Comparison of ENCODE assay signal across 9 mouse cellular contexts in genomic region chr9:50603998-50604324, GRCm38 (mm10). TPM values are rescaled to one million over a fixed set of nuclear protein-coding genes. Genes with fewer than 3 reads are reported as not detected.
DNase-seq lines count a peak whose midpoint lies in the region; ATAC-seq lines count a peak whose summit lies in the region.
"Had no signal": no experiment of that assay in that cellular context is flagged by ENCODE, and none has a peak within 500 bp of the region (broad histone marks: within the 10 kb centered on the region; RNA-seq: fewer than 3 reads in every experiment).

No protein-coding gene starts in this region.

- no peaks in the 10 kb centered on the region for H3K9me3 ChIP-seq in kidney, embryonic 16.5 days (ENCODE audit: low read length)
- H3K9me3 ChIP-seq in hindbrain, embryonic 15.5 days = no peaks in the 10 kb centered on the region
- H3K9me3 ChIP-seq in midbrain, embryonic 14.5 days (ENCODE audit: control insufficient read depth, low read length) = no peaks in the 10 kb centered on the region

- peaks cover 34% of the 10 kb centered on the region; the same call in 1 of the 2 replicates for H3K36me3 ChIP-seq in kidney, embryonic 16.5 days (ENCODE audit: insufficient read depth, low read length)
- H3K36me3 ChIP-seq in hindbrain, embryonic 15.5 days = peaks cover 42% of the 10 kb centered on the region
- H3K36me3 ChIP-seq in midbrain, embryonic 14.5 days (ENCODE audit: control insufficient read depth, insufficient read depth, low read length) = peaks cover 48% of the 10 kb centered on the region

- H3K4me1 ChIP-seq in kidney, embryonic 16.5 days (ENCODE audit: insufficient read depth, low read length) = peaks cover 19% of the 10 kb centered on the region
- no peaks in the 10 kb centered on the region for H3K4me1 ChIP-seq in brown adipose tissue, adult 24 weeks (ENCODE audit: control insufficient read depth, insufficient read depth, insufficient read length, low read length)
- H3K4me1 ChIP-seq in hindbrain, embryonic 15.5 days (replicated peaks) = peaks cover 36% of the 10 kb centered on the region
- peaks cover 23% of the 10 kb centered on the region for H3K4me1 ChIP-seq in midbrain, embryonic 14.5 days (ENCODE audit: control insufficient read depth, insufficient read depth, low read length)

- peak overlapping the region; percentile 93 for H3K9ac ChIP-seq in kidney, embryonic 16.5 days (replicated peaks; ENCODE audit: low read length)
- H3K9ac ChIP-seq in hindbrain, embryonic 15.5 days = peak overlapping the region; percentile 70
- peak overlapping the region; percentile 85 for H3K9ac ChIP-seq in midbrain, embryonic 14.5 days (replicated peaks; ENCODE audit: low read length)

- ATAC-seq in kidney, embryonic 16.5 days (ENCODE audit: low FRiP score, low TSS enrichment) = peak; percentile 92
- peak; percentile 94 for ATAC-seq in hindbrain, embryonic 15.5 days (ENCODE audit: low FRiP score, low read depth)
- ATAC-seq in midbrain, embryonic 14.5 days (ENCODE audit: low FRiP score, low TSS enrichment) = peak; percentile 88

- no peak for DNase-seq in kidney, adult 9 months
- no peak for DNase-seq in midbrain, embryonic 14.5 days
- no peak for DNase-seq in frontal cortex, adult 2 months (ENCODE audit: extremely low spot score in 1 of 2, low spot score in 1 of 2)
- DNase-seq in cerebellum, adult 11 months = no peak
- DNase-seq in layer of hippocampus, adult 9-11 months = no peak

- under 1% methylated on average over 24 of the region's 24 CpGs for WGBS in kidney, embryonic 16.5 days
- WGBS in hindbrain, embryonic 15.5 days = under 1% methylated on average over 24 of the region's 24 CpGs
- WGBS in midbrain, embryonic 14.5 days = under 1% methylated on average over 24 of the region's 24 CpGs

- H3K27ac ChIP-seq in kidney, embryonic 16.5 days (ENCODE audit: low read length) = peak overlapping the region; percentile 92
- H3K27ac ChIP-seq in brown adipose tissue, adult 24 weeks (replicated peaks; ENCODE audit: low read depth, low read length) = peak overlapping the region; percentile 51
- peak overlapping the region; percentile 91 for H3K27ac ChIP-seq in hindbrain, embryonic 15.5 days (replicated peaks)
- peak overlapping the region; percentile 87 for H3K27ac ChIP-seq in midbrain, embryonic 14.5 days (replicated peaks; ENCODE audit: low read depth, low read length)

- H3K4me3 ChIP-seq in kidney, embryonic 16.5 days (ENCODE audit: low read length) = peak overlapping the region; percentile 93
- peak overlapping the region; percentile 83 for H3K4me3 ChIP-seq in brown adipose tissue, adult 24 weeks (ENCODE audit: insufficient read depth, low read depth, low read length)
- H3K4me3 ChIP-seq in hindbrain, embryonic 15.5 days = peak overlapping the region; percentile 70
- H3K4me3 ChIP-seq in midbrain, embryonic 14.5 days (replicated peaks; ENCODE audit: low read depth, low read length) = peak overlapping the region; percentile 86

- H3K27me3 ChIP-seq in kidney, embryonic 16.5 days (ENCODE audit: insufficient read depth, low read length) = no peaks in the 10 kb centered on the region
- H3K27me3 ChIP-seq in hindbrain, embryonic 15.5 days = no peaks in the 10 kb centered on the region
- no peaks in the 10 kb centered on the region for H3K27me3 ChIP-seq in midbrain, embryonic 14.5 days (ENCODE audit: control insufficient read depth, insufficient read depth, low read length)

- H3K4me2 ChIP-seq in kidney, embryonic 16.5 days (replicated peaks; ENCODE audit: low read depth, low read length) = peak overlapping the region; percentile 94
- H3K4me2 ChIP-seq in hindbrain, embryonic 15.5 days = peak overlapping the region; percentile 85
- H3K4me2 ChIP-seq in midbrain, embryonic 14.5 days (ENCODE audit: low read length) = peak overlapping the region; percentile 94

RNA-seq across cellular contexts. Expression of gene Timm8b, which starts 0.3 kb away (rescaled TPM):
- polyA plus RNA-seq in kidney, embryonic 16.5 days (2015; fragmentation: Nextera tagmentation; extraction: Ambion mirVana) = 232 and 245 TPM in 2 replicates
- polyA plus RNA-seq in brown adipose tissue, adult 24 weeks (2012; ENCODE audit: insufficient read depth, insufficient read length, missing spikeins) = 395 and 454 TPM in 2 replicates
- polyA plus RNA-seq in hindbrain, embryonic 15.5 days (2015; fragmentation: Nextera tagmentation; extraction: Ambion mirVana) = 341 and 392 TPM in 2 replicates
- 396 and 508 TPM in 2 replicates for polyA plus RNA-seq in midbrain, embryonic 14.5 days (2014; fragmentation: Nextera tagmentation; extraction: Ambion mirVana)
- 400 and 414 TPM in 2 replicates for polyA plus RNA-seq in frontal cortex, adult 2 months (2012; rRNA removed)

RNA-seq across cellular contexts. Expression of gene Sdhd, which starts 0.3 kb away (rescaled TPM):
- 417 and 453 TPM in 2 replicates for polyA plus RNA-seq in kidney, embryonic 16.5 days (2015; fragmentation: Nextera tagmentation; extraction: Ambion mirVana)
- 1,365 and 1,497 TPM in 2 replicates for polyA plus RNA-seq in brown adipose tissue, adult 24 weeks (2012; ENCODE audit: insufficient read depth, insufficient read length, missing spikeins)
- polyA plus RNA-seq in hindbrain, embryonic 15.5 days (2015; fragmentation: Nextera tagmentation; extraction: Ambion mirVana) = 263 and 265 TPM in 2 replicates
- 234 and 235 TPM in 2 replicates for polyA plus RNA-seq in midbrain, embryonic 14.5 days (2014; fragmentation: Nextera tagmentation; extraction: Ambion mirVana)
- polyA plus RNA-seq in frontal cortex, adult 2 months (2012; rRNA removed) = 150 and 156 TPM in 2 replicates

RNA-seq across cellular contexts. Expression of gene Pih1d2, which starts 13.2 kb away (rescaled TPM):
- 4.9 and 5.3 TPM in 2 replicates for polyA plus RNA-seq in kidney, embryonic 16.5 days (2015; fragmentation: Nextera tagmentation; extraction: Ambion mirVana)
- 1.0 and 2.8 TPM in 2 replicates for polyA plus RNA-seq in brown adipose tissue, adult 24 weeks (2012; ENCODE audit: insufficient read depth, insufficient read length, missing spikeins)
- polyA plus RNA-seq in hindbrain, embryonic 15.5 days (2015; fragmentation: Nextera tagmentation; extraction: Ambion mirVana) = 5.1 and 6.5 TPM in 2 replicates
- polyA plus RNA-seq in midbrain, embryonic 14.5 days (2014; fragmentation: Nextera tagmentation; extraction: Ambion mirVana) = 2.9 and 4.9 TPM in 2 replicates
- polyA plus RNA-seq in frontal cortex, adult 2 months (2012; rRNA removed) = 3.6 and 5.3 TPM in 2 replicates

RNA-seq across cellular contexts. Expression of gene Nkapd1, which starts 13.3 kb away (rescaled TPM):
- polyA plus RNA-seq in kidney, embryonic 16.5 days (2015; fragmentation: Nextera tagmentation; extraction: Ambion mirVana) = 17.0 and 17.9 TPM in 2 replicates
- 7.6 and 20.6 TPM in 2 replicates for polyA plus RNA-seq in brown adipose tissue, adult 24 weeks (2012; ENCODE audit: insufficient read depth, insufficient read length, missing spikeins)
- polyA plus RNA-seq in hindbrain, embryonic 15.5 days (2015; fragmentation: Nextera tagmentation; extraction: Ambion mirVana) = 17.9 and 18.4 TPM in 2 replicates
- polyA plus RNA-seq in midbrain, embryonic 14.5 days (2014; fragmentation: Nextera tagmentation; extraction: Ambion mirVana) = 24.2 and 25.6 TPM in 2 replicates
- 14.0 and 15.0 TPM in 2 replicates for polyA plus RNA-seq in frontal cortex, adult 2 months (2012; rRNA removed)

RNA-seq across cellular contexts. Expression of gene Tex12, which starts 42.8 kb away (rescaled TPM):
- polyA plus RNA-seq in kidney, embryonic 16.5 days (2015; fragmentation: Nextera tagmentation; extraction: Ambion mirVana) = not detected in 2 replicates
- not detected in 2 replicates for polyA plus RNA-seq in brown adipose tissue, adult 24 weeks (2012; ENCODE audit: insufficient read depth, insufficient read length, missing spikeins)
- 0.17 TPM in 1 of 2 replicates, not detected in the other for polyA plus RNA-seq in hindbrain, embryonic 15.5 days (2015; fragmentation: Nextera tagmentation; extraction: Ambion mirVana)
- polyA plus RNA-seq in midbrain, embryonic 14.5 days (2014; fragmentation: Nextera tagmentation; extraction: Ambion mirVana) = 0.22 and 0.33 TPM in 2 replicates
- polyA plus RNA-seq in frontal cortex, adult 2 months (2012; rRNA removed) = not detected in 2 replicates
- polyA plus RNA-seq: thymus, postnatal 0 days had no signal
